Mouse (Mus musculus) brain, embryonic 14.5 days (tissue): ENCODE results near the gene Adgrd1.

Experiments
- CTCF ChIP-seq: fragments of 200-500 bp; IDR thresholded peaks from 2 replicates; pipeline ENCODE4 v1.5.1; 2012; ENCODE audit warnings: inconsistent platforms, mild to moderate bottlenecking, moderate library complexity, borderline replicate concordance; ENCODE audit not compliant: insufficient read depth, insufficient read length; ENCODE audit errors: extremely low read depth
- POLR2A ChIP-seq: fragments of 200-500 bp; IDR thresholded peaks from 2 replicates; pipeline ENCODE4 v1.6.1; 2012; ENCODE audit warnings: mild to moderate bottlenecking, inconsistent platforms, borderline replicate concordance; ENCODE audit not compliant: poor library complexity, insufficient read depth, insufficient read length, severe bottlenecking; ENCODE audit errors: extremely low read depth

- TF ChIP-seq POLR2A = no peak
- no peak for TF ChIP-seq CTCF
Observed at GRCm38 (mm10) chr5:129119146-129119545, 22.6 kb downstream of the Adgrd1 start.
